Mouse (Mus musculus) right cerebral cortex, adult 2 months (tissue): ENCODE measurements around the gene Stk33.
"Not testable (repeated sequence)": the region's sequence is repeated elsewhere in the genome, so short reads cannot be mapped to it uniquely, and the experiment has no call there.

ENCODE experiments used
- DNase-seq, 2 experiments: peaks; one replicate each; pipeline ENCODE4 v3.0.0; 2021 to 2022; ENCODE audit warnings: low spot score in 2 of 2

Stk33 gene

DNA sequence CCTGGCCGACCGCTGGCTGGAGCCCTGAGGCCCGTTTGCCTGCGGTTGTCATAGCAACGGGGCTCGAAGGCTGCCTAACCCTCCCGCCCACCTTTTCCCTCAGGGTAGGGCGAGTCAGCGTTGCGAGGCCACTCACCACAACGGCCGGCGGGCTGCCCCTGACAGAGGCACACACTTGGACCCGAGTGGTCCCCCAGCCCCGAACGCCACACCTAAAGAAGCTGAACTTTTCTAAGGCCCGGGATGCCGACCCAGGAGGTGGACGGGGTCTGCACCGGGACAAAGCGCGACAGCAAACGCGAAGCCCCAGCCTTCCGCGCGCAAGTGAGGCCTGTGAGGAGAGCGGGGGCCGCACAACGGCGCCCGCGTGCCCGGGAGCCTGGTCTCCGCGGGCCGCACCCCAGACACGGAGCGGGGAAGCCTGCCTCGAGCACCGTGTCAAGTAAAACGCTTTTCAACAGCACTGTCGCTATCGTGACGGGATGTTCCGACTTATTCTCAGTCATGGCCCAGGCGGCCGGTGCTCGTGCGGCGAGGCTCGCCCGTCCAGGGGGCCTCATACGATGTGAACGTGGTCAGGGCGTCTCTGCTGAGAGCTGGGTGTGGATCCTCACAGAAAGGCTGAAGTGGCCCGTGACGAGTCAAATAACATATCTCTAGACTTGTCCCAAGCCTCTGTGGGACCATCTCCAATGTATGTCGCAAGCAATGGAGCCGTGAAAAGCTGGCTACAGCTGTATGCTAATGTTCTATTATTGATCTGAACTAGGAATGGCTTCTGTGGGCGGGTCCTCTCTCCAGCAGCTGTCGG, at the start of gene Stk33:
Stk33 (minus strand) TSS at position 301 of the 811 bp plus-strand sequence.
- DNase-seq = peak; percentile 21 to 34

DNA sequence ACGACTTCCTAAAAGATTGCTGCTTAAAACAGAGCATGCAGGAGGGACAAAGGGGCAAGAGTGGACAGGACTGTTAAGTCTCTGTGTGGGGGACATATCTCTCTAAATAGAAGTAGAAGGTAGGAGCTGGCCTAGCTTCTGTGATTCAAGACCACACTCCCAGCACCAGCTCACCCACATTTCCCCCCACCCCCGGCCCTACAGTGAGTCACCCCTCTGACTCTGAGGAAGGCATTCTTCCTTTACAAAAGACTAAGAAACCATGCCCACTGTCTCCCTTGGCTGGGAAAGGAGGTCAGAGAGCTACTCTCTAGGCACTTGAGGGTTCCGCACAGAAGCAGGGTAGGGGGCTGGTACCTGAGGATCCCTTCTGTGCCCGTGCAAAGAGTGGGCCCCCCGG, 45.3 kb upstream of the Stk33 start:
- no peak for DNase-seq

DNA sequence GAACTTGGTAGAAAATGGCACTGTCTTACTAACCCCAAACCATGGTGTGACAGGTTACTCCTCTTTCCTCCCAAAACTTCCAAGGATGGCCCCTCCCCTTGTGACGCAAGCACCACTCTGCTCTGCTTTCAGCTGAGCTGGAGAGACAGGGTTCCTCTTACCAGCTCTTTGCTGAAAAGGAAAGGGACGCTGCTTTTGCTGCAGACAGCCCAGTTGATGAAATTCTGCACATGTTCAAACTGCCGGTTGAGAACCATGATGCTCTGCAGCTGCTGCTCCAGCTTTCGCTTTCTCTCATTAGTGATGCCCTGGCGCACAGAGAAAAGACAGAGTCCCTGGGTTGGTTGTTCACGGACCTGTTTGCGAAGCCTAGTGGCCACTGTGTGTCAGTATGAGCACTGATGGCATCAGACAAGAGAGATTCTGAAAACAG, 41.9 kb upstream of the Stk33 start:
- DNase-seq = no peak

DNA sequence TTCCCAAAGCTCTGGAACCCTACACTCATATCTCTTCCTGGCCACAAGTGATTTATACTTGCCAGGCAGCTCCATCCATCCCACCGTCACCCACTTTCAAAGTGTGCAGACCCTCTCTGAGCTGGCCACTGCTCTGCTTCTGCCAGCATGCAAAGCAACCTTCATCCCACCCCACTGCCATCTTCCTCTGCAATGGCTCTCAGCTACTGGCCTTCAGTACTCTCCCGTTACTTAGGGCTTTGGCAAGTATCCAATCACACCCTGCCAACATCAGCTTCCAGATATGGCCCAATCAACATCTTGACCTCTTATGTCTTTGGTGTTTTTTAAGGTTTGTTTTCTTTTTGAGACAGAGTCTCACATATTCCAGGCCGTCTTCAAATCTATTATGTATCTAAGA, 39.0 kb upstream of the Stk33 start:
- DNase-seq = no peak

DNA sequence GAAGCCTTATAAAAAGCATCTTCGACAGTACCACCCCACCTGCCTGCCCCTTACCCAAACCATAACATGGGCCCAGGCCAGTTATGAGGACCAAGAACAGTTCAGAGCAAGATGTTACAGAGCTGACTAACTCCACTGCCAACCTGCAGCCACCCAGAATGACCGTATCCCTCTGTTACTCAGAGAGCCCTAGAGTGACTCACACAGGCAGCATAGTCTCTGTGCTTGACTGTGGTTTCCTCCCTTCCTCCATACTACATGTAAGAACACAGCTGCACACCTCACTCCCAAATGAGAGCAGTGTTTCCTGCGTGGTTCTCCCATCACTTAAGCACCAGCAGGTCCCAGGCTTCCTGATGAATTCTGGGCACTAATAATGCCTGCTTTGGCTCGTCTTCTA, 31.8 kb upstream of the Stk33 start:
- DNase-seq = no peak

DNA sequence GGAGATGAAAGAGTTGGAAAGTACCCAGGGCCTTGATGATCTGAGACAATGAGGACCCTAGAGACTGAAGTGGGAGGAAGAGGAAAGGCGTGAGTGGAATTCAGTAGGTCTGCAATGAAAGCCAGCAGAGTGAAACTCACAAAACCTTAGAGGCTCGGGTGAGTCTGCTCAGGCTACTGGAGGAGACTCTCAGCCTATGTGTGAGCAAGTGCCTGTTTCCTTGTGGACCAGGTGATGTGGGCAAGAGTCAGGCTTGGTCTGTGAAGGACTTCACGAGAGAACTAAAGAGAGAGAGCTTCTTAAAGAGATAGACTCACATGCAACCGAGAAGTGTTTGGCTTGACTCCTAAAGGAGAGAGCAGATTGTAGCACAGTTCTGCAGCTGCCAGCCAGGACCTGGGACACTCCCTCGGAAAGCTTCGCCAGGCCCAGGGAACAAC, 29.4 kb upstream of the Stk33 start:
- peak in 1 of 2 experiments; percentile 28 for DNase-seq

DNA sequence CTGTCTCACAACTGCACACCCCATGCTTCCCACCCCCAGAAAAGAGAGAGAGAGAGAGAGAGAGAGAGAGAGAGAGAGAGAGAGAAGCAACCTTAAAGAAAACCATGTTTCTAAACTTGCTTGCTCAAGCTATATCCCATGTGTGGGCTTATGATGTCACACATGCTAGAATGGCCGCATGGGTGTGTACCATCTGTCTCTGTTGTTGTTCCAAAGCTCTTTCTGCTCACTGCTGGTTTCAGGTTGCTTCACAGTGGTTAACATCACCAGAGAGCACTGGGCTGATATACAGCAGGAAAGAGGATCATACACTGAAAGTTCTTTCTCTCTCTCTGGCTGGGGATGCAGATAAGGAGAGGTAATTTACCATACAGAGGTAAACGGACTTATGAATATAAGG, 28.7 kb upstream of the Stk33 start:
- peak; percentile 37 to 63 for DNase-seq

DNA sequence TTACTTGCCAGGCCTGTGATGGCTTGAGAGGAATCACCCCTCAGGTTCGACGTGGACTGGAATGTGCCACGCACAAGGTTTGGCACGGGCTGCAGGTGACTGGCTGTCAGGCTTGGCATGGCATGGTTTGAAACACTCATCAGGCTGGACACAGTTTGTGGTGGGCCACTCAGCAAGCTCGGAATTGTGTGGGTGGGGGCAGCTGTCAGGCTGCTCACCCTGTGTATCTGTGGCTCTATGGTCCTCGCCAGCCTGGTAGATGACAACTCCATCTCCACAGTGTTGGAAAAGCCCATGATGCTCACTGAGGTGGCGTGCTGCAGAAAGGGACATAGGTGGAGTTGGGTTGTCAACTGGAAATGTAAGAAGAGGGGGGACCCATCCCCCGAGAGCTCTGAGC, 21.8 kb upstream of the Stk33 start:
- DNase-seq = no peak

DNA sequence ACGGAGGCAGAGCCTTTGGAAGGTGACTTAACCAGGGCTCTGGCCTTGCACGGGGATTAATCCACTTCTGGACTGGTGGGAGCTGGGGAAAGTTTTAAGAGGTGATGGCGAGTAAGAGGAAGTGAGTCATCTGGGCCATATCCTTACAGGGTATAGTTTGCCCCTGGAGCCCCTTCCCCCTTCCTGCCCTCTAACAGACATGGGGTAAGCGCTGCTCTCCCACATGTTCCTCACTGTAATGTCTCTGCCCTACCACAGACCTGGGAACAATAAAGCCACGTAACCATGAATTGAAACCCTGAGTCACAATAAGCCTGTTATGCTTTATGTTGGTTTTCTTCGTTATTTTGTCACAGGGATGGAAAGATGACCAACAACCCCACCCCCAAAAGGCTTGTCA, 17.7 kb upstream of the Stk33 start:
- DNase-seq = no peak

DNA sequence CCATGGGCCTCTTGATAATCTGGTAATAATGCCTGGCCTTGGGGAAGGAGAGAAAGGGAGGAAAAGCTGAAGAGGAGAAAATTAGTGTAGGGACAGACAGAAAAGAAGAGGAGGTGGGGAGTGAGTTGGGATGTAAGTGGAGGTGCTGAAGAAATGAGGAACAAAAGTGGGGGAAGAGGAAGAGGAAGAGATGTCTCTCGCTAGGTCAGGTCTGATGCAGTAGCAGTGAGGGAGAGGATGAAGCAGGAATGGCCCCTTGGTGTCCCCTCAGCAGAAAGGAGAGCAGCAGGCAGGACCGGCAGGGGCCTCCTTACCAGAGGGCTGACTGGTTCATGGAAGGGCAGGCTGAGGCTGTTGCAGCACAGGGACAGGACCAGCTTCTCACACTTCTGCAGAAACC, 16.9 kb upstream of the Stk33 start:
- DNase-seq = no peak

DNA sequence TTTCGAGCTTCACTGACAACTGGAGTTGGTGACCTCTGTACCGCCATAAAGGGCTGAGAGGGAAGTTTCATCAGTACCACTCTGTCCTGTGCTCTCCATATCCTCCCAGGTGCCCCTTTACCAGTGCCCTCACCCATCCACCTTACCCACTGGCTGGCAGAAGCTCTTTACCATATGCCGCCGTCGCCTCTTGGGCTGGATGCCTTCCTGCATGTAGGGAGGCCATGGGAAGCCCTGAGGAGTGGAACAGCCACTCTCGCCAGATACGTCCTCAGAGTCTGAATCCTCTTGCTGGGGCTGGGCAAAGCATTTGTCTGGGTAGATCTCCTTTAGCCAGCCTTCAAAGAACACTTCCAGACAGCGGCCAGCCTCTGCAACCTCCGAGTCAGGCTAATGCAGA, 16.0 kb upstream of the Stk33 start:
- DNase-seq = no peak

DNA sequence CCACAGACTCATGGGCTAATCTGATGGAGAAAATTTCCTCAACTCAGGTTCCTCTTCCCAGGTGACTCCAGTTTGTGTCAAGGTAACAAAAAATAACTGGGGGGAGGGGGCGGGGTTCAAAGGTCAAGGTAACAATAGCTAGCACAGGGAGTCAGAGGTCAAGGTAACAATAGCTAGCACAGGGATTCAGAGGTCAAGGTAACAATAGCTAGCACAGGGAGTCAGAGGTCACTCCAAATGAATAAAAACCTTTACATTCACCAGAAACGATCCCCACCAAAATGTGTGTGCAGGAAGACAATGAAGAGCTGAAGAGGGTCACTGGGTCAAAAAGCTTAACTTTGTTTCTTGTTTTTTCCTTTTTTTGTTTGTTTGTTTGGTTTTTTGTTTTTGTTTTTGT, 9.2 kb upstream of the Stk33 start:
- DNase-seq = no peak

DNA sequence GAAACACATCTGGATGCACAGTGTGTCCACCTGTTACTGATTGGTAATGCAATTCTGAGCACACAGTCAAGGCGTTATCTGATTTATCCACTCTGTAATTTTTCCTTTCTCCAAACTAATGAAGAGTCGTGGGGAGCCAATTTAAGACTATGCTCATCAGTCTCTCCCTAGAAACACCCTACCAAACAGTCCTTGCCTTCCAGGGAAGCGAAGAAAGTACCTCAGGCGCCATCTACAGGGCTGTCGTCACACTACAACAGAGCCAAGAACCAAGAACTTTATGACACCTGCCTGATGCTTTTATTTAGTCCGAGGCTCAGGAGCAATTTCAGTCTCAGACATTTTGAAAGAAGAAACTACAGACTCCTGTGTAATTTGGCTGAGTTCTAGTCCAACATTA, 6.1 kb upstream of the Stk33 start:
- DNase-seq = peak; percentile 77 to 82

DNA sequence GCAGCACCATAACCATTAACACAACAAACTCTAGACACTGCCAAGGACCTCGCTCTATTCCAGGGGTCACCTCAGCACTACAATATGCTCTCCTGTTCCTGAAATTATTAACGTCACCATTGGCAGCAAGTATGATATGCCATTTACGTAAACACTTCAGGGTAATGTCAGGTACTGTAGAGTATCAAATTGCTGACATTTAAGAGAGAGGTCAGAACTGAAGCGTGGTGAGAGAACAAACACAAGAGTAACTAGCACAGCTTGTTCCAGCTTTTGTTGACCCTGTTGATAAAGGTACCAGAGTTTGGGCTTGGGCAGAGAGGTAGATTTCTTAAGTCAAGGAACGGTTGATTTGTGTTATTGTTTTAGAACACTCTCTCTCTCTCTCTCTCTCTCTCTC, 3.9 kb upstream of the Stk33 start:
- no peak for DNase-seq

DNA sequence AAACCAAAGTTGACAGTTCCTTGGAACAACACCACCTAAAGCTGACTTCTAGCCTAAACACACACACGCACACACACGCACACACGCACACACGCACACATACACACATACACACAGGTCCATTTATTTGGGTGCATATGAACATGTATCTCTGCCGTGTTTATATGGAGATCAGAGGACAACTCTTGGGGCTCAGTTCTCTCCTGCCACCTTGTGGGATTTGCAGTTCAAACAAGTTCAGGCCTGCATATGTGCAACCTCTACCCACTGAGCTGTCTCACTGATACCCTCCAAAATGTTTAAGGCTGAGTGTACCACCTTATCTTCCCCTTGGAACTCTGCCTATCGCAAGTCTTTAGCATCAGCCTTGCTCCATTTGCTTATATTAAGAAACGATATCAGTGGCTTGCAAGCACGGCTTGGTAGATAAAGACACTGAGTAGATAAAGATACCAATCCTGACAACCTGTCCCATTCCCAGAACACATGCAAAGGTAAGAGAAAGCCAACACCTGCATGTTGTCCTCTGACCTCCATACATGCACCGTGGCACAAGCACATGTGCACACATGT, 1.9 kb upstream of the Stk33 start:
- no peak for DNase-seq

DNA sequence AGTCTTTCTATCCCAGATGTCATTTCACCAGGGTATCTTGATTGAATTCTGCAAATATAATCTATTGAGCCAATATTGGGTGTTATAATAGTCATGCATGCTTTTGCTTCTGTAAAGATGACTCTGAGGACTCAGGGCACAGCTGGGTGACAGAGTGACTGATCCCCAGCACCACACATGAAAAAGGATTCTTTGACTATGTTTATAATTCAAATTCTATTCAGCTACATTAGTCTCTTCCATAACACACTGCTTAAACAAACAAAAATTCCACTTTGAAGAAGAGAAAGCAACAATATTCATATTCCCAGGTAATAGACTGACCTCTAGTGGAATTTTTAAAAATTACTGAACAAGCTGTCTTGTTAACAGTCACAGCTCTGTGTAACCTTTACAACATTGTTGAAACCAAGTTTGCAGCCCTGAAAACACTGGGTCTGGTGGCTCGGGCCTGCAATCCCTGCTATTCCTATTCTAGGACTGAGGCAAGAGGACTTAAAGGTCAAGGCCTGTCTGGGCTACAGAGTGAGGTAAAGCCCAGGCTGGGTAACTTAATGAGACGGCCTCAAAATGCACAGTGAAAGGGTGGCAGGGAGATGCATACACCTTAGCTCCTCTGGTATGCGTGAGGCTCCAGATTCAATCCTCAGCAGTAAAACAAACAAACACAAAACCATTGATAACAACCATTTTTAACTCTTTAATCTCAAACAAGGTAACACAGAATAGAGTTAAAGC, 14.3 kb downstream of the Stk33 start:
- no peak for DNase-seq

DNA sequence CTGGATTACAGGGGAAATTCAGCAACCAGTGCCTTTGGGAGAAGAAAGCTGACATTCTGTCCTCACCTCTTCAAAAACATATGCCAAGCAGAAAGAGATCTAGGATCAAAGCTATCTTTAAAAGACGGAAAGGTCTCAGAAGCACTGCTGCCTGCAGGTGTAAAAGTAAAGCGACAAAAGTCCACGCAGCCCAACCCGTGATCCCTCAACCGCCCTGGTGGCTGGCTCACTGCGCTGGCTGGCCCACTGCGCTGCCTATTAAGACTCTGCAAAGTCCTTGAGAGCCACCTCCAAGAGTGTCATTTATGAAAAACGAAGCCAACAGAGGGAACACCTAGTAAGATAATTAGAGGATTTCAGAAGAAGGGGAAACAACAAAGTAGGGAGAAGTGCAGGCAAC, 16.1 kb downstream of the Stk33 start:
- DNase-seq = no peak

DNA sequence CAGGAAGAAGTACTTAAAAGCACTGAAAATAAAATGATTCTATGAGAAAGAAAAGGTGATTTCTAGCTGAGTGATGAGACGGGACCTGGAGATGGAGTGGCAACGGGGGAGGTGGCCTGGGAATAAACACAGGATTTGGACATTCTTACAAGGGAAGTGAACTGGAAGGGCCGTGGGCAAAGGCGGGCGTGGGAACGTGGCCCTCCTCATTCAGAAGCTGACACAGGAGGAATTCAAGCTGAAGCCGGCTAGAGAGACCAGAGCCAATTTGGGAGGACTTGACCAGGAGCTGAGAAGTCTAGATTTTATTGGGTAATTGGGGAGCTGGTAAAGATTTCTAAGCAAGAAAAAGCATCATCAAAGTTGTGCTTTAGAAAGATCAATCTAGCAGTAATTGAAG, 33.4 kb downstream of the Stk33 start:
- DNase-seq = peak in 1 of 2 experiments; percentile 6

DNA sequence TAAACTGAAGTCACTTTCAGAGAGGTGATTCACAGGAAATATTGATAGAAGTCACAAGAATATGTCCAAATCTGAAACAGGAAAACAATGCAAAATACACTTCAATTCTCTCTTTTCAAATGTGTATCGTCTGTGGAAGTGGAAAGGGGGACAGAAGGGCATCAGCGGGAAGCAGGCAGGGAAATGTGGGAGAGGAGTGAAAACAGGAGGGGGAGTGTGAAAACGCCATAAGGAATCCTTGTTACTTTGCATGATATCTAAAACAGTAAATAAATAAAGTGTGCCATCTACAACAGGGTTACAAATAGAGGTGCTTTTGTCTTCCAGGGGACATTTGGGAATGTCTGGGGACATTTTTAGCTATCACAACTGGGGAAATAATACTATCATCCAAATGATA, 39.6 kb downstream of the Stk33 start:
- DNase-seq = peak in 1 of 2 experiments; percentile 5

DNA sequence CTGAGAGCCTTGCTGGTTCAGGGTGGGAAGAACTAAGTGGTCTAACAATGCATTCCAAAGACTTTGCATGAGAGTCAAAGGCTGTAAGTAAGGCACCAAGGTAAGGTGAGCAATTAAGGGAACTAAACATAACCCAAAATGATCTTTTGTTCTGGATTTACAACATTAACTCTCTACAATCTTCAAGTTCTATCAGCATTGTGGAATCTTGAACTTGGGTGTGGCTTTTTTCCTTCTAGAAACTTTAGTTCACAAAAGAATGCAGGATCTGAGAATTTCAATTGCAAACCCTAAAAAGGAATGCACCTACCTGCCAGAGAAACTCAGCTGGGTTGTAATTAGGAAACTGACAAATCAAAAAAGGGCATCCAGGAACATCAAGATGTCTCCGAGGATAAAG, 57.8 kb downstream of the Stk33 start:
- no peak for DNase-seq

DNA sequence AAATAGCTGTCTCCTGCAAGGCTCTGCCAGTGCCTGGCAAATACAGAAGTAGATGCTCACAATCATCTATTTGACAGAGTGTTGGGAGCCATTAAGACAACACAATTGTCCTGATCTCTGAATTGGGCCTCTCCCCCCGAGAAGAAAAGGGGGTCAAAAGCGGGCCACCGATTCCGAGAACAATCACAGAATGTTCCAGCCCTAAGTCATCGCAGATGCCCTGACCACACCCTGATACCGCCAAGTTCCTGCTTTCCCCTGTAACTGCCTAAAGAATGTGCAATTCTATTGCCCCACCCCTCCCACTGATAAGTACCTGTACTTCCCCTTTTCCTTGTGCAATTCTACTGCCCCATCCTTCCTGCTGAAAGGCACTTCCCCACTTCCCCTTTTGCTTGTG, 65.3 kb downstream of the Stk33 start:
- DNase-seq = not testable (repeated sequence)

DNA sequence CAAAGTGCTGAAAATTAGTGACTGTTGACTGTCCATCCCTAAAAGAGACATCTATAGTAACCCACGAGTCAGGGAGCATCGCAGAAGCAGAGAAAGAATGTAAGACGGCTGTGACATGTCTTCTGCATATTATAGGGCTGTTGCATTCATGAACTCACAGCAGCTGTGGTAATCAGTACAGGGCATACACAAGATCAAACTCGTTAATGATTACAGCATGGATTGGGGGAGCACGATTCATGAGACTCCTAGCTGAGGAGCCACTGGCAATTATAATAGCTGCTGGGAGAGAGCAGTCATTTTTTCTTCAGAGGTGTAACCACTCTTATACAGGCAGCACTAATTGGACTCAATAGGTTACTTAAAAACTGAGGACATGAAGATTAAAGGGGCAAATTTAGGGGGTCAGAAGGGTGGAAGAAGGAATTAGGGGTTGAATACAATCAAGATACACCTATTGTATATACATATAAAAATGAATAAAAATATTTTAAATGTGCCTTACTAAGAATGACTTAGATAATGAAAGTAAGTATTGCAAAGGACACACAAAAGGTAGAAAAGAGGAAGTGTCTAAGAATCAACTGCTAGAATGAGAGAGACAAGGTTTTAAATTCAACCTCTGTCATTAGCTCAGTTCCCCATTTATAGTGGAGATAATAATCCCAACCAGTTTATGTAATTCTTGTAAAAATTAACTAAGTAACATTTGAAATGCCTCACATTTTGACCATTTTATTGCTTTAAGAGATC, 80.3 kb downstream of the Stk33 start:
- DNase-seq = no peak
